Mouse (Mus musculus): ENCODE data around the gene Smurf2. TPM values are rescaled to one million over a fixed set of nuclear protein-coding genes. Genes with fewer than 3 reads are reported as not detected.

Smurf2 gene
- polyA plus RNA-seq, 1 experiment: 14.7 TPM

GRCm38 (mm10) chr11:106907253-106907652 is 13.3 kb downstream of the Smurf2 start:
- Histone ChIP-seq H3K4me3 (ENCODE audit: insufficient read depth, low read depth, low read length) (no peak overlapping the region), H3K4me1 (ENCODE audit: control insufficient read depth, insufficient read depth, low read length) (peaks cover 4% of the 10 kb centered on the region; the same call in 1 of the 2 replicates), H3K27ac (ENCODE audit: insufficient read depth, low read depth, low read length) (no peak overlapping the region), H3K36me3 (ENCODE audit: control insufficient read depth, insufficient read depth, low read length) (no peaks in the 10 kb centered on the region), H3K27me3 (replicated peaks; ENCODE audit: control insufficient read depth, insufficient read depth, low read length) (no peaks in the 10 kb centered on the region)
- TF ChIP-seq CTCF (conservative IDR thresholded peaks at IDR 0.05; ENCODE audit: insufficient read depth, insufficient read length, low read depth, low read length) (no peak), POLR2A (IDR thresholded peaks at IDR 0.05; ENCODE audit: low read depth, low read length) (no peak)
- WGBS: 78% methylated on average over 1 of the region's 1 CpGs
- no peak for DNase-seq

GRCm38 (mm10) chr11:106905707-106906106 is 14.8 kb downstream of the Smurf2 start:
- H3K4me1 ChIP-seq (ENCODE audit: control insufficient read depth, insufficient read depth, low read length): peaks cover 9% of the 10 kb centered on the region; the same call in 1 of the 2 replicates
- no peak for DNase-seq
- H3K4me3 ChIP-seq (ENCODE audit: insufficient read depth, low read depth, low read length): no peak overlapping the region
- H3K27ac ChIP-seq (ENCODE audit: insufficient read depth, low read depth, low read length): no peak overlapping the region
- H3K36me3 ChIP-seq (ENCODE audit: control insufficient read depth, insufficient read depth, low read length): no peaks in the 10 kb centered on the region
- WGBS: 90% methylated on average over 4 of the region's 4 CpGs
- TF ChIP-seq CTCF (conservative IDR thresholded peaks at IDR 0.05; ENCODE audit: insufficient read depth, insufficient read length, low read depth, low read length) (no peak), POLR2A (IDR thresholded peaks at IDR 0.05; ENCODE audit: low read depth, low read length) (no peak)
- H3K27me3 ChIP-seq (replicated peaks; ENCODE audit: control insufficient read depth, insufficient read depth, low read length): no peaks in the 10 kb centered on the region

GRCm38 (mm10) chr11:106899804-106900203 is 20.7 kb downstream of the Smurf2 start:
- TF ChIP-seq POLR2A (IDR thresholded peaks at IDR 0.05; ENCODE audit: low read depth, low read length): no peak
- TF ChIP-seq CTCF (conservative IDR thresholded peaks at IDR 0.05; ENCODE audit: insufficient read depth, insufficient read length, low read depth, low read length): no peak
- WGBS: 28% methylated on average over 1 of the region's 1 CpGs
- Histone ChIP-seq H3K4me1 (ENCODE audit: control insufficient read depth, insufficient read depth, low read length) (peaks cover 10% of the 10 kb centered on the region; the same call in 1 of the 2 replicates), H3K4me3 (ENCODE audit: insufficient read depth, low read depth, low read length) (no peak overlapping the region), H3K27ac (ENCODE audit: insufficient read depth, low read depth, low read length) (no peak overlapping the region), H3K27me3 (replicated peaks; ENCODE audit: control insufficient read depth, insufficient read depth, low read length) (no peaks in the 10 kb centered on the region), H3K36me3 (ENCODE audit: control insufficient read depth, insufficient read depth, low read length) (no peaks in the 10 kb centered on the region)
- peak; percentile 22 for DNase-seq

- H3K27me3 ChIP-seq (replicated peaks; ENCODE audit: control insufficient read depth, insufficient read depth, low read length): no peaks in the 10 kb centered on the region
- no peak for DNase-seq
- TF ChIP-seq POLR2A (IDR thresholded peaks at IDR 0.05; ENCODE audit: low read depth, low read length) (no peak), CTCF (conservative IDR thresholded peaks at IDR 0.05; ENCODE audit: insufficient read depth, insufficient read length, low read depth, low read length) (no peak)
- H3K4me3 ChIP-seq (ENCODE audit: insufficient read depth, low read depth, low read length): no peak overlapping the region
- H3K27ac ChIP-seq (ENCODE audit: insufficient read depth, low read depth, low read length): no peak overlapping the region
- WGBS: 80% methylated on average over 2 of the region's 2 CpGs
- H3K4me1 ChIP-seq (ENCODE audit: control insufficient read depth, insufficient read depth, low read length): peaks cover 10% of the 10 kb centered on the region; the same call in 1 of the 2 replicates
- no peaks in the 10 kb centered on the region for H3K36me3 ChIP-seq (ENCODE audit: control insufficient read depth, insufficient read depth, low read length)
Observed at GRCm38 (mm10) chr11:106896561-106897168, 23.9 kb downstream of the Smurf2 start.

- TF ChIP-seq CTCF (conservative IDR thresholded peaks at IDR 0.05; ENCODE audit: insufficient read depth, insufficient read length, low read depth, low read length): no peak
- no peak for TF ChIP-seq POLR2A (IDR thresholded peaks at IDR 0.05; ENCODE audit: low read depth, low read length)
- DNase-seq: no peak
- H3K36me3 ChIP-seq (ENCODE audit: control insufficient read depth, insufficient read depth, low read length): no peaks in the 10 kb centered on the region
- H3K27me3 ChIP-seq (replicated peaks; ENCODE audit: control insufficient read depth, insufficient read depth, low read length): no peaks in the 10 kb centered on the region
- H3K4me1 ChIP-seq (ENCODE audit: control insufficient read depth, insufficient read depth, low read length): peaks cover 10% of the 10 kb centered on the region; the same call in 1 of the 2 replicates
- no peak overlapping the region for H3K4me3 ChIP-seq (ENCODE audit: insufficient read depth, low read depth, low read length)
- no peak overlapping the region for H3K27ac ChIP-seq (ENCODE audit: insufficient read depth, low read depth, low read length)
- WGBS: 82% methylated on average over 1 of the region's 1 CpGs
Observed at GRCm38 (mm10) chr11:106883656-106884055, 36.9 kb downstream of the Smurf2 start.

- H3K4me3 ChIP-seq (ENCODE audit: insufficient read depth, low read depth, low read length): no peak overlapping the region
- peaks cover 5% of the 10 kb centered on the region for H3K36me3 ChIP-seq (ENCODE audit: control insufficient read depth, insufficient read depth, low read length)
- WGBS: 79% methylated on average over 6 of the region's 6 CpGs
- no peak for DNase-seq
- no peaks in the 10 kb centered on the region for H3K27me3 ChIP-seq (replicated peaks; ENCODE audit: control insufficient read depth, insufficient read depth, low read length)
- no peak for TF ChIP-seq POLR2A (IDR thresholded peaks at IDR 0.05; ENCODE audit: low read depth, low read length)
- no peak for TF ChIP-seq CTCF (conservative IDR thresholded peaks at IDR 0.05; ENCODE audit: insufficient read depth, insufficient read length, low read depth, low read length)
- peaks cover 4% of the 10 kb centered on the region for H3K4me1 ChIP-seq (ENCODE audit: control insufficient read depth, insufficient read depth, low read length)
- H3K27ac ChIP-seq (ENCODE audit: insufficient read depth, low read depth, low read length): no peak overlapping the region
Observed at GRCm38 (mm10) chr11:106872650-106873049, 47.9 kb downstream of the Smurf2 start.

- H3K27ac ChIP-seq (ENCODE audit: insufficient read depth, low read depth, low read length): no peak overlapping the region
- H3K4me3 ChIP-seq (ENCODE audit: insufficient read depth, low read depth, low read length): no peak overlapping the region
- DNase-seq: peak; percentile 20
- 52% methylated on average over 2 of the region's 2 CpGs for WGBS
- TF ChIP-seq CTCF (conservative IDR thresholded peaks at IDR 0.05; ENCODE audit: insufficient read depth, insufficient read length, low read depth, low read length): no peak
- no peak for TF ChIP-seq POLR2A (IDR thresholded peaks at IDR 0.05; ENCODE audit: low read depth, low read length)
- H3K4me1 ChIP-seq (ENCODE audit: control insufficient read depth, insufficient read depth, low read length): no peaks in the 10 kb centered on the region
- no peaks in the 10 kb centered on the region for H3K27me3 ChIP-seq (replicated peaks; ENCODE audit: control insufficient read depth, insufficient read depth, low read length)
- peaks cover 5% of the 10 kb centered on the region for H3K36me3 ChIP-seq (ENCODE audit: control insufficient read depth, insufficient read depth, low read length)
Observed at GRCm38 (mm10) chr11:106851438-106851837, 69.1 kb downstream of the Smurf2 start.
